16 mouse cellular contexts compared by ENCODE assay signal in genomic region chr14:47116062-47116762, GRCm38 (mm10).
A peak's percentile ranks its signal among the peaks of the same experiment; 100 is the strongest.
DNase-seq lines count a peak whose midpoint lies in the region; ATAC-seq and TF ChIP-seq lines count a peak whose summit lies in the region.
"Had no signal": no experiment of that assay in that cellular context is flagged by ENCODE, and none has a peak within 500 bp of the region (broad histone marks: within the 10 kb centered on the region; RNA-seq: fewer than 3 reads in every experiment).

No protein-coding gene starts in this region.

- no peak overlapping the region for H3K27ac ChIP-seq in lung, postnatal 0 days (ENCODE audit: low read length)
- no peak overlapping the region for H3K27ac ChIP-seq in liver, embryonic 13.5 days
- no peak overlapping the region for H3K27ac ChIP-seq in stomach, embryonic 14.5 days (ENCODE audit: low read length)
- H3K27ac ChIP-seq: hindbrain, embryonic 14.5 days; lung, embryonic 15.5 days; midbrain, embryonic 13.5 days; neural tube, embryonic 12.5 days had no signal

- no peak overlapping the region for H3K4me2 ChIP-seq in lung, postnatal 0 days (replicated peaks; ENCODE audit: low read depth, low read length)
- H3K4me2 ChIP-seq in liver, embryonic 13.5 days, result no peak overlapping the region
- H3K4me2 ChIP-seq in stomach, embryonic 14.5 days (replicated peaks; ENCODE audit: low read depth, low read length), result no peak overlapping the region
- H3K4me2 ChIP-seq: heart, embryonic 11.5 days; hindbrain, embryonic 14.5 days; lung, embryonic 15.5 days; midbrain, embryonic 13.5 days; neural tube, embryonic 12.5 days had no signal

- H3K9ac ChIP-seq in lung, postnatal 0 days (replicated peaks; ENCODE audit: low read depth), result no peak overlapping the region
- no peak overlapping the region for H3K9ac ChIP-seq in liver, embryonic 13.5 days
- H3K9ac ChIP-seq in stomach, embryonic 14.5 days (replicated peaks; ENCODE audit: low read depth, low read length), result no peak overlapping the region
- H3K9ac ChIP-seq: hindbrain, embryonic 14.5 days; lung, embryonic 15.5 days; midbrain, embryonic 13.5 days; neural tube, embryonic 12.5 days had no signal

- intact Hi-C loops in heart, postnatal 14 days (cut with DNase I), result no loop called here

- H3K27me3 ChIP-seq in lung, postnatal 0 days (replicated peaks; ENCODE audit: insufficient read depth, low read length), result no peaks in the 10 kb centered on the region
- no peaks in the 10 kb centered on the region for H3K27me3 ChIP-seq in liver, embryonic 13.5 days
- no peaks in the 10 kb centered on the region for H3K27me3 ChIP-seq in stomach, embryonic 14.5 days (ENCODE audit: control insufficient read depth, insufficient read depth, low read length)
- H3K27me3 ChIP-seq: lung, embryonic 15.5 days; midbrain, embryonic 13.5 days; neural tube, embryonic 12.5 days had no signal

- no peak overlapping the region for H3K4me3 ChIP-seq in lung, postnatal 0 days (ENCODE audit: low read depth, low read length)
- H3K4me3 ChIP-seq in liver, embryonic 13.5 days (replicated peaks), result no peak overlapping the region
- no peak overlapping the region for H3K4me3 ChIP-seq in stomach, embryonic 14.5 days (ENCODE audit: low read depth, low read length)
- H3K4me3 ChIP-seq: lung, embryonic 15.5 days; midbrain, embryonic 13.5 days; neural tube, embryonic 12.5 days had no signal

- DNase-seq in lung, postnatal 0 days (ENCODE audit: low spot score), result no peak
- no peak for DNase-seq in lung, postnatal 10 days
- peak; percentile 38 for DNase-seq in liver, embryonic 13.5 days
- DNase-seq in thymus, postnatal 4 days, result no peak
- no peak for DNase-seq in heart, postnatal 14 days
- DNase-seq in layer of hippocampus, adult 9-11 months, result no peak
- DNase-seq: cerebellum, postnatal 14 days; gastrocnemius, postnatal 10 days; left cerebral cortex, postnatal 4 days had no signal

- no peaks in the 10 kb centered on the region for H3K36me3 ChIP-seq in lung, postnatal 0 days (ENCODE audit: insufficient read depth, low read length)
- H3K36me3 ChIP-seq in liver, embryonic 13.5 days, result no peaks in the 10 kb centered on the region
- H3K36me3 ChIP-seq in stomach, embryonic 14.5 days (ENCODE audit: control insufficient read depth, insufficient read depth, low read length), result no peaks in the 10 kb centered on the region
- H3K36me3 ChIP-seq: lung, embryonic 15.5 days; midbrain, embryonic 13.5 days; neural tube, embryonic 12.5 days had no signal

- peak; percentile 33; the same call in 1 of the 2 replicates for ATAC-seq in lung, postnatal 0 days
- ATAC-seq in common myeloid progenitor, adult 5-6 weeks (replicated peaks; ENCODE audit: low read depth, poor library complexity, severe bottlenecking), result peak; percentile 68
- peak; percentile 85 for ATAC-seq in liver, embryonic 13.5 days (ENCODE audit: low read depth)
- ATAC-seq in stomach, embryonic 14.5 days (ENCODE audit: insufficient number of reproducible peaks, insufficient read depth, low FRiP score, low read depth), result peak; percentile 78
- ATAC-seq: midbrain, embryonic 13.5 days had no signal

- H3K9me3 ChIP-seq in lung, postnatal 0 days (ENCODE audit: low read length), result no peaks in the 10 kb centered on the region
- H3K9me3 ChIP-seq in liver, embryonic 13.5 days (replicated peaks), result no peaks in the 10 kb centered on the region
- H3K9me3 ChIP-seq in stomach, embryonic 14.5 days (ENCODE audit: control insufficient read depth, low read depth, low read length), result no peaks in the 10 kb centered on the region
- H3K9me3 ChIP-seq: lung, embryonic 15.5 days; midbrain, embryonic 13.5 days; neural tube, embryonic 12.5 days had no signal

- 61% methylated on average over 9 of the region's 10 CpGs for WGBS in lung, postnatal 0 days
- WGBS in liver, embryonic 13.5 days (ENCODE audit: insufficient replicate concordance), result 47% methylated on average over 10 of the region's 10 CpGs
- 74% methylated on average over 9 of the region's 10 CpGs for WGBS in stomach, embryonic 14.5 days

- no peaks in the 10 kb centered on the region for H3K4me1 ChIP-seq in lung, postnatal 0 days (ENCODE audit: insufficient read depth, low read depth, low read length)
- peaks cover 13% of the 10 kb centered on the region for H3K4me1 ChIP-seq in liver, embryonic 13.5 days (replicated peaks)
- H3K4me1 ChIP-seq in stomach, embryonic 14.5 days (ENCODE audit: control insufficient read depth, insufficient read depth, low read length), result no peaks in the 10 kb centered on the region
- H3K4me1 ChIP-seq: lung, embryonic 15.5 days; midbrain, embryonic 13.5 days; neural tube, embryonic 12.5 days had no signal

- no peak for TF ChIP-seq EP300 in lung, postnatal 0 days (IDR thresholded peaks at IDR 0.05)

- TF ChIP-seq CTCF in lung, postnatal 0 days (IDR thresholded peaks at IDR 0.05), result no peak

Comparison
In these comparisons a context has a peak if more than half of its experiments do, and no peak if none do; other contexts are left out.
1. ATAC-seq: peak in every context shown above with its lines; median percentile 85 in liver, embryonic 13.5 days; 78 in stomach, embryonic 14.5 days; 68 in common myeloid progenitor, adult 5-6 weeks; 33 in lung, postnatal 0 days.